Mouse (Mus musculus): ENCODE measurements around the gene Slc10a4. TPM values are rescaled to one million over a fixed set of nuclear protein-coding genes. Genes with fewer than 3 reads are reported as not detected.

The Slc10a4 gene
- polyA plus RNA-seq (2017; shearing (Covaris generic)): not detected

GRCm38 (mm10) chr5:73006784-73007581, at the start of gene Slc10a4:
Slc10a4 (plus strand) TSS chr5:73006883.

GRCm38 (mm10) chr5:72974602-72975001, 32.1 kb upstream of the Slc10a4 start, which contains the start of gene Gm10135:
Gm10135 (minus strand) TSS chr5:72974702.

Other genes starting within 250 kb of the Slc10a4 start
- gene Tec, start 138.4 kb upstream of the Slc10a4 start, polyA plus RNA-seq (2017; shearing (Covaris generic)): 13.1 TPM
- gene Slain2, start 92.6 kb upstream of the Slc10a4 start, polyA plus RNA-seq (2017; shearing (Covaris generic)): 8.0 TPM
- gene Gm10135, start 32.2 kb upstream of the Slc10a4 start, polyA plus RNA-seq (2017; shearing (Covaris generic)): not detected
- gene Fryl, start 249.7 kb downstream of the Slc10a4 start, polyA plus RNA-seq (2017; shearing (Covaris generic)): 150 TPM